Mouse (Mus musculus) bone marrow, adult 2 months (tissue): ENCODE measurements around the gene Hmcn2. TPM values are rescaled to one million over a fixed set of nuclear protein-coding genes. Genes with fewer than 3 reads are reported as not detected.

Experiments
- H3K27ac ChIP-seq: fragments of 200-500 bp; 2 replicates; pipeline ENCODE4 v1.5.1; 2012; ENCODE audit warnings: low read depth, mild to moderate bottlenecking, control low read depth, inconsistent platforms, low read length; ENCODE audit not compliant: control insufficient read depth, poor library complexity, insufficient read depth
- H3K4me1 ChIP-seq: fragments of 200-500 bp; 2 replicates; pipeline ENCODE4 v1.6.1; 2011; ENCODE audit warnings: low read length; ENCODE audit not compliant: control insufficient read depth, insufficient read depth
- H3K4me3 ChIP-seq: fragments of 200-500 bp; replicated peaks from 2 replicates; pipeline ENCODE3; 2011; ENCODE audit warnings: mild to moderate bottlenecking, low read depth, low read length, control low read depth; ENCODE audit not compliant: control insufficient read depth
- CTCF ChIP-seq: fragments of 200-500 bp; IDR thresholded peaks from 2 replicates; pipeline ENCODE4 v1.5.1; 2011; ENCODE audit warnings: low read length, control low read depth; ENCODE audit not compliant: control insufficient read depth, insufficient read depth
- POLR2A ChIP-seq: fragments of 200-500 bp; IDR thresholded peaks from 2 replicates; pipeline ENCODE4 v1.6.1; 2011; ENCODE audit warnings: low read depth, mild to moderate bottlenecking, control low read depth, low read length, borderline replicate concordance; ENCODE audit not compliant: control insufficient read depth
- WGBS: fragments of 180-500 bp; shearing (Covaris S2); methylation state at CpG from one replicate; pipeline ENCODE4 v1.1.7; 2018; 5-methylcytosine and 5-hydroxymethylcytosine counted together
- polyA plus RNA-seq: library from polyadenylated mRNA; stranded (reverse); fragments of >200 nt; gene quantifications from 2 replicates; pipeline ENCODE4 v1.2.4, GENCODE M21; 2011; ENCODE audit warnings: low replicate concordance; ENCODE audit not compliant: missing spikeins, insufficient read depth, insufficient read length

Gene Hmcn2
- polyA plus RNA-seq, 1 experiment: 1.6 TPM

- no peak overlapping the region for H3K27ac ChIP-seq
- H3K4me3 ChIP-seq: no peak overlapping the region
- TF ChIP-seq POLR2A (no peak), CTCF (no peak)
- 86% methylated on average over 5 of the region's 5 CpGs for WGBS
- H3K4me1 ChIP-seq: no peaks in the 10 kb centered on the region
Observed at GRCm38 (mm10) chr2:31278483-31278882, 35.7 kb upstream of the Hmcn2 start.

- 83% methylated on average over 8 of the region's 8 CpGs for WGBS
- Histone ChIP-seq H3K4me1 (no peaks in the 10 kb centered on the region), H3K27ac (no peak overlapping the region), H3K4me3 (no peak overlapping the region)
- no peak for TF ChIP-seq CTCF
- TF ChIP-seq POLR2A: no peak
Observed at GRCm38 (mm10) chr2:31281138-31281537, 33.1 kb upstream of the Hmcn2 start.

GRCm38 (mm10) chr2:31282266-31282665 is 31.9 kb upstream of the Hmcn2 start:
- Histone ChIP-seq H3K4me1 (no peaks in the 10 kb centered on the region), H3K4me3 (no peak overlapping the region), H3K27ac (no peak overlapping the region)
- WGBS: 83% methylated on average over 7 of the region's 7 CpGs
- TF ChIP-seq POLR2A (no peak), CTCF (peak; percentile 43; the same call in 1 of the 2 replicates)

- 90% methylated on average over 12 of the region's 12 CpGs for WGBS
- no peak overlapping the region for H3K4me3 ChIP-seq
- no peaks in the 10 kb centered on the region for H3K4me1 ChIP-seq
- no peak overlapping the region for H3K27ac ChIP-seq
- TF ChIP-seq POLR2A (no peak), CTCF (no peak)
Observed at GRCm38 (mm10) chr2:31282880-31283279, 31.3 kb upstream of the Hmcn2 start.

GRCm38 (mm10) chr2:31284531-31284930 is 29.7 kb upstream of the Hmcn2 start:
- WGBS: 81% methylated on average over 5 of the region's 5 CpGs
- Histone ChIP-seq H3K4me3 (no peak overlapping the region), H3K4me1 (no peaks in the 10 kb centered on the region), H3K27ac (no peak overlapping the region)
- TF ChIP-seq CTCF: no peak
- TF ChIP-seq POLR2A: no peak

GRCm38 (mm10) chr2:31291421-31291820 is 22.8 kb upstream of the Hmcn2 start:
- no peak for TF ChIP-seq POLR2A
- TF ChIP-seq CTCF: peak; percentile 98
- H3K4me3 ChIP-seq: no peak overlapping the region
- 19% methylated on average over 6 of the region's 6 CpGs for WGBS
- no peaks in the 10 kb centered on the region for H3K4me1 ChIP-seq
- no peak overlapping the region for H3K27ac ChIP-seq

GRCm38 (mm10) chr2:31294985-31295384 is 19.2 kb upstream of the Hmcn2 start:
- H3K27ac ChIP-seq: no peak overlapping the region
- no peaks in the 10 kb centered on the region; the same call in 1 of the 2 replicates for H3K4me1 ChIP-seq
- TF ChIP-seq POLR2A (no peak; the same call in 1 of the 2 replicates), CTCF (peak; percentile 91)
- no peak overlapping the region for H3K4me3 ChIP-seq
- WGBS: 0% methylated on average over 4 of the region's 4 CpGs

- TF ChIP-seq CTCF: no peak
- no peak for TF ChIP-seq POLR2A
- no peak overlapping the region for H3K27ac ChIP-seq
- no peaks in the 10 kb centered on the region; the same call in 1 of the 2 replicates for H3K4me1 ChIP-seq
- H3K4me3 ChIP-seq: no peak overlapping the region
- WGBS: 82% methylated on average over 6 of the region's 6 CpGs
Observed at GRCm38 (mm10) chr2:31296395-31296794, 17.8 kb upstream of the Hmcn2 start.
